Mouse (Mus musculus): ENCODE results near the gene Tpst2. TPM values are rescaled to one million over a fixed set of nuclear protein-coding genes. Genes with fewer than 3 reads are reported as not detected.

Gene Tpst2
- total RNA-seq, 2 experiments from 2014 or later, result 17.4 to 23.4 TPM

GRCm38 (mm10) chr5:112321376-112321775, 44.9 kb downstream of the Tpst2 start:
- intact Hi-C loops (cut with DNase I; ENCODE audit: low total_unique reads), result no loop called here
- DNase-seq, result no peak

GRCm38 (mm10) chr5:112323246-112323645, 46.8 kb downstream of the Tpst2 start:
- no peak for DNase-seq
- intact Hi-C loops (cut with DNase I; ENCODE audit: low total_unique reads), result no loop called here

- DNase-seq, result peak; percentile 38
- intact Hi-C loops (cut with DNase I; ENCODE audit: low total_unique reads), result no loop called here
These were observed 48.4 kb downstream of the Tpst2 start for GRCm38 (mm10) chr5:112324637-112325545.

GRCm38 (mm10) chr5:112325546-112326445, 49.3 kb downstream of the Tpst2 start, which contains the start of gene Tfip11:
TSS of gene Tfip11 (plus strand) at chr5:112326358.
- peak; percentile 96 for DNase-seq
- intact Hi-C loops (cut with DNase I; ENCODE audit: low total_unique reads), result no loop called here

- DNase-seq, result no peak
- intact Hi-C loops (cut with DNase I; ENCODE audit: low total_unique reads), result no loop called here
These were observed 50.0 kb downstream of the Tpst2 start for GRCm38 (mm10) chr5:112326446-112327009.

GRCm38 (mm10) chr5:112327854-112328253, 51.4 kb downstream of the Tpst2 start:
- no peak for DNase-seq
- intact Hi-C loops (cut with DNase I; ENCODE audit: low total_unique reads), result no loop called here

GRCm38 (mm10) chr5:112329805-112330564, 53.5 kb downstream of the Tpst2 start:
- DNase-seq, result no peak
- intact Hi-C loops (cut with DNase I; ENCODE audit: low total_unique reads), result loop anchor here (10.0 kb wide), 1 partner anchor 95 kb away; no protein-coding TSS in a partner anchor

GRCm38 (mm10) chr5:112335473-112335872, 59.0 kb downstream of the Tpst2 start:
- no peak for DNase-seq
- intact Hi-C loops (cut with DNase I; ENCODE audit: low total_unique reads), result loop anchor here (2.0 to 10.0 kb wide), 2 partner anchors 89 to 95 kb away; no protein-coding TSS in a partner anchor

- intact Hi-C loops (cut with DNase I; ENCODE audit: low total_unique reads), result loop anchor here (10.0 kb wide), 1 partner anchor 88 kb away; no protein-coding TSS in a partner anchor
- DNase-seq, result no peak
These were observed 60.5 kb downstream of the Tpst2 start for GRCm38 (mm10) chr5:112337004-112337403.

GRCm38 (mm10) chr5:112339215-112339614, 62.7 kb downstream of the Tpst2 start:
- no peak for DNase-seq
- intact Hi-C loops (cut with DNase I; ENCODE audit: low total_unique reads), result loop anchor here (10.0 kb wide), 1 partner anchor 86 kb away; no protein-coding TSS in a partner anchor

GRCm38 (mm10) chr5:112342463-112343204, 66.1 kb downstream of the Tpst2 start, which contains the start of the genes Srrd and Hps4:
TSS of gene Srrd (minus strand) at chr5:112343040.
TSS of gene Hps4 (plus strand) at chr5:112343083.
- intact Hi-C loops (cut with DNase I; ENCODE audit: low total_unique reads), result no loop called here
- DNase-seq, result peak; percentile 75

- no peak for DNase-seq
- intact Hi-C loops (cut with DNase I; ENCODE audit: low total_unique reads), result no loop called here
These were observed 66.7 kb downstream of the Tpst2 start for GRCm38 (mm10) chr5:112343205-112343595.

- no peak for DNase-seq
- intact Hi-C loops (cut with DNase I; ENCODE audit: low total_unique reads), result no loop called here
These were observed 67.8 kb downstream of the Tpst2 start for GRCm38 (mm10) chr5:112344092-112344960.

GRCm38 (mm10) chr5:112346211-112346965, 69.9 kb downstream of the Tpst2 start:
- DNase-seq, result no peak
- intact Hi-C loops (cut with DNase I; ENCODE audit: low total_unique reads), result no loop called here

GRCm38 (mm10) chr5:112349169-112349568, 72.7 kb downstream of the Tpst2 start:
- intact Hi-C loops (cut with DNase I; ENCODE audit: low total_unique reads), result no loop called here
- DNase-seq, result no peak

- intact Hi-C loops (cut with DNase I; ENCODE audit: low total_unique reads), result no loop called here
- DNase-seq, result no peak
These were observed 79.0 kb downstream of the Tpst2 start for GRCm38 (mm10) chr5:112355493-112355892.

Data from gastrocnemius, postnatal 14 days (tissue).